7 mouse cellular contexts compared by ENCODE assay signal in genomic region chr11:105363598-105364385, GRCm38 (mm10).
DNase-seq lines count a peak whose midpoint lies in the region; ATAC-seq and TF ChIP-seq lines count a peak whose summit lies in the region.

No protein-coding gene starts in this region.

- intact Hi-C loops in heart, postnatal 36 days (cut with DNase I), result loop anchor here (1.0 to 5.0 kb wide), 4 partner anchors 229 to 549 kb away; no protein-coding TSS in a partner anchor

- peak; percentile 49 for DNase-seq in adrenal gland, postnatal 14 days
- DNase-seq in heart, postnatal 36 days, result peak; percentile 44 to 46
- peak; percentile 51 to 53 for DNase-seq in layer of hippocampus, adult 2 months (ENCODE audit: low spot score in 2 of 2)
- peak; percentile 36 for DNase-seq in midbrain, embryonic 10.5 days (ENCODE audit: low spot score)
- peak; percentile 72 for DNase-seq in telencephalon, adult 2 months (ENCODE audit: low read depth, low spot score)
- no peak for DNase-seq in thymus, postnatal 10 days (ENCODE audit: low spot score in 2 of 2)

- peak overlapping the region; percentile 63 for H3K4me3 ChIP-seq in embryonic facial prominence, embryonic 15.5 days (replicated peaks)
- peak overlapping the region; percentile 71 for H3K4me3 ChIP-seq in layer of hippocampus, adult 2 months
- H3K4me3 ChIP-seq in midbrain, embryonic 10.5 days, result peak overlapping the region; percentile 62

- no peak overlapping the region for H3K27ac ChIP-seq in embryonic facial prominence, embryonic 15.5 days (replicated peaks)
- peak overlapping the region; percentile 77 for H3K27ac ChIP-seq in layer of hippocampus, adult 2 months
- H3K27ac ChIP-seq in midbrain, embryonic 10.5 days (replicated peaks), result peak overlapping the region; percentile 80

- TF ChIP-seq CTCF in layer of hippocampus, adult 2 months (conservative IDR thresholded peaks at IDR 0.05), result no peak

- 0 out of 2 replicates have a peak overlapping the region, but pooled peaks have one; percentile 26 for H3K9ac ChIP-seq in embryonic facial prominence, embryonic 15.5 days

- 37% methylated on average over 12 of the region's 12 CpGs for WGBS in embryonic facial prominence, embryonic 15.5 days
- WGBS in midbrain, embryonic 10.5 days, result 44% methylated on average over 12 of the region's 12 CpGs

- H3K36me3 ChIP-seq in embryonic facial prominence, embryonic 15.5 days, result no peaks in the 10 kb centered on the region
- no peaks in the 10 kb centered on the region for H3K36me3 ChIP-seq in midbrain, embryonic 10.5 days

- H3K27me3 ChIP-seq in embryonic facial prominence, embryonic 15.5 days, result no peaks in the 10 kb centered on the region
- peaks cover 51% of the 10 kb centered on the region for H3K27me3 ChIP-seq in midbrain, embryonic 10.5 days (ENCODE audit: low read depth, poor library complexity, severe bottlenecking)

- no peaks in the 10 kb centered on the region for H3K9me3 ChIP-seq in embryonic facial prominence, embryonic 15.5 days (replicated peaks)
- no peaks in the 10 kb centered on the region for H3K9me3 ChIP-seq in midbrain, embryonic 10.5 days (replicated peaks)

- no peak; the same call in 1 of the 2 replicates for ATAC-seq in embryonic facial prominence, embryonic 15.5 days (ENCODE audit: insufficient number of reproducible peaks, low FRiP score, low TSS enrichment, low read depth)

- peak overlapping the region; percentile 88 for H3K4me2 ChIP-seq in embryonic facial prominence, embryonic 15.5 days (replicated peaks)

- peaks cover 20% of the 10 kb centered on the region for H3K4me1 ChIP-seq in embryonic facial prominence, embryonic 15.5 days
- H3K4me1 ChIP-seq in midbrain, embryonic 10.5 days, result peaks cover 42% of the 10 kb centered on the region

Comparison
In these comparisons a context has a peak if more than half of its experiments do, and no peak if none do; other contexts are left out.
1. DNase-seq: peak in adrenal gland, postnatal 14 days (single experiment), heart, postnatal 36 days (2 of 2), layer of hippocampus, adult 2 months (2 of 2), midbrain, embryonic 10.5 days (single experiment) and telencephalon, adult 2 months (single experiment); none in thymus, postnatal 10 days (0 of 2).
2. Peak in every context shown above with its lines, with median percentiles within 50 percentile points of each other: H3K4me3 ChIP-seq.